Mouse (Mus musculus): ENCODE results near the gene Gp1ba. TPM values are rescaled to one million over a fixed set of nuclear protein-coding genes. Genes with fewer than 3 reads are reported as not detected.

Gene Gp1ba
- total and polyA plus RNA-seq, 2 experiments from 2014 or later = 0.08 to 0.10 TPM

DNA sequence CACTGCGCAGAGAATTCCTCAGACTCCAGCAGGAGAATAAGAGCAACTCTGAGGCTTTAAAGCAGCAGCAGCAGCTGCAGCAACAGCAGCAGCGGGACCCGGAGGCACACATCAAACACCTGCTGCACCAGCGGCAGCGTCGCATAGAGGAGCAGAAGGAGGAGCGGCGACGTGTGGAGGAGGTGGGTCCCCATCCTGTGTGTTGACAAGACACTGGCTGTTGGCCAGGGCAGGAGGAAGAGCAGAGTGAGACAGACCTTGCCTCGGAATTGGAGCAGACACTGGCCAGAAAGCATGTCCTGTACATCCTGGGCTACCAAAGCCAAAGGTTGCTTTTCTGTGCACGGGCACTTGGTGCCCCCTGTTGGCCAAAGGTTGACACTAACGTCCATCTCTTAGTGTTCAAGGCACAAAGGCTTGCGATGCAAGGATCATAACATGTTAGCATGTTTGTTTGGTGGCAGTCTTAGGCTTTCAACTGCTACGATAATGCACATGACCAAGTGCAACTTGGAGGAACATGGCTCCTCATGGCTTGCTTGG lies 33.8 kb upstream of the Gp1ba start:
- Histone ChIP-seq H3K9ac (no peak overlapping the region), H3K36me3 (ENCODE audit: insufficient read depth) (peaks cover 74% of the 10 kb centered on the region), H3K27me3 (ENCODE audit: insufficient read depth, low read length) (no peaks in the 10 kb centered on the region), H3K27ac (ENCODE audit: low read depth, low read length) (no peak overlapping the region), H3K9me3 (ENCODE audit: low read length) (no peaks in the 10 kb centered on the region), H3K4me3 (ENCODE audit: low read depth, low read length) (no peak overlapping the region), H3K4me1 (ENCODE audit: insufficient read depth) (no peaks in the 10 kb centered on the region), H3K4me2 (ENCODE audit: low read depth) (no peak overlapping the region)
- 53% methylated on average over 14 of the region's 14 CpGs for WGBS
- peak; percentile 91 for TF ChIP-seq CTCF (IDR thresholded peaks at IDR 0.05; ENCODE audit: low read depth)
- DNase-seq (peak; percentile 76), ATAC-seq (peak; percentile 58; the same call in 1 of the 2 replicates)

DNA sequence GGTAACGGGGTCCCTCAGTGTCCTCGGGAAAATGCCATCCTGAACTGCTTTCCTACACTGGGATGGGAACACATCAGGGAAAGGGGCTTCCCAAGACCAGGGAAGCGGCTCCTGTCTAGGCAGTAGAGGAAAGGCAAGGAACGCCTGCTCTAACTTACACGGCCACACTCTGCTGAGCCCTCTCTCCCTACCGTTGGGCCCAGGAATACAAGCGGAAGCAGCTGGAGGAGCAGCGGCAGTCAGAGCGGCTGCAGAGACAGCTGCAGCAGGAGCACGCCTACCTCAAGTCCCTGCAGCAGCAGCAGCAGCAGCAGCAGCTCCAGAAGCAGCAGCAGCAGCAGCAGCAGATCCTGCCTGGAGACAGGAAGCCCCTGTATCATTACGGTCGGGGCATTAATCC lies 32.2 kb upstream of the Gp1ba start:
- no peaks in the 10 kb centered on the region for H3K4me1 ChIP-seq (ENCODE audit: insufficient read depth)
- H3K27me3 ChIP-seq (ENCODE audit: insufficient read depth, low read length) = no peaks in the 10 kb centered on the region
- H3K9ac ChIP-seq = no peak overlapping the region
- 85% methylated on average over 12 of the region's 12 CpGs for WGBS
- no peak for ATAC-seq
- TF ChIP-seq CTCF (IDR thresholded peaks at IDR 0.05; ENCODE audit: low read depth) = no peak
- no peak for DNase-seq
- H3K4me3 ChIP-seq (ENCODE audit: low read depth, low read length) = no peak overlapping the region
- H3K9me3 ChIP-seq (ENCODE audit: low read length) = no peaks in the 10 kb centered on the region
- no peak overlapping the region for H3K4me2 ChIP-seq (ENCODE audit: low read depth)
- H3K36me3 ChIP-seq (ENCODE audit: insufficient read depth) = peaks cover 79% of the 10 kb centered on the region
- no peak overlapping the region for H3K27ac ChIP-seq (ENCODE audit: low read depth, low read length)

DNA sequence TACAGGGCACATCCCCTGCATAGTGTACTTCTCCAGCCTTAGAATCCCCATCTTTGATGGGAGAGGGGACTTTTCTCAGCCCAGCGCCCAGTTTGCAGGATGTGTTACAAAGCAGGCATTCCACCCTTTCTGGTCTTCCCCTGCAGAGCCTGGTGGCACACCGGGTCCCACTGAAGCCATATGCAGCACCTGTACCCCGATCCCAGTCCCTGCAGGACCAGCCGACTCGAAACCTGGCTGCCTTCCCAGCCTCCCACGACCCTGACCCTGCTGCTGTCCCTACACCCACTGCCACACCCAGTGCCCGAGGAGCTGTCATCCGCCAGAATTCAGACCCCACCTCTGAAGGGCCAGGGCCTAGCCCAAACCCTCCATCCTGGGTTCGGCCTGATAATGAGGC lies 31.3 kb upstream of the Gp1ba start:
- H3K36me3 ChIP-seq (ENCODE audit: insufficient read depth) = peaks cover 78% of the 10 kb centered on the region
- no peak overlapping the region for H3K27ac ChIP-seq (ENCODE audit: low read depth, low read length)
- TF ChIP-seq CTCF (IDR thresholded peaks at IDR 0.05; ENCODE audit: low read depth) = no peak
- H3K27me3 ChIP-seq (ENCODE audit: insufficient read depth, low read length) = no peaks in the 10 kb centered on the region
- no peaks in the 10 kb centered on the region for H3K9me3 ChIP-seq (ENCODE audit: low read length)
- H3K9ac ChIP-seq = no peak overlapping the region
- no peak overlapping the region for H3K4me3 ChIP-seq (ENCODE audit: low read depth, low read length)
- H3K4me1 ChIP-seq (ENCODE audit: insufficient read depth) = no peaks in the 10 kb centered on the region
- WGBS = 91% methylated on average over 9 of the region's 9 CpGs
- ATAC-seq = no peak
- no peak overlapping the region for H3K4me2 ChIP-seq (ENCODE audit: low read depth)
- DNase-seq = no peak

DNA sequence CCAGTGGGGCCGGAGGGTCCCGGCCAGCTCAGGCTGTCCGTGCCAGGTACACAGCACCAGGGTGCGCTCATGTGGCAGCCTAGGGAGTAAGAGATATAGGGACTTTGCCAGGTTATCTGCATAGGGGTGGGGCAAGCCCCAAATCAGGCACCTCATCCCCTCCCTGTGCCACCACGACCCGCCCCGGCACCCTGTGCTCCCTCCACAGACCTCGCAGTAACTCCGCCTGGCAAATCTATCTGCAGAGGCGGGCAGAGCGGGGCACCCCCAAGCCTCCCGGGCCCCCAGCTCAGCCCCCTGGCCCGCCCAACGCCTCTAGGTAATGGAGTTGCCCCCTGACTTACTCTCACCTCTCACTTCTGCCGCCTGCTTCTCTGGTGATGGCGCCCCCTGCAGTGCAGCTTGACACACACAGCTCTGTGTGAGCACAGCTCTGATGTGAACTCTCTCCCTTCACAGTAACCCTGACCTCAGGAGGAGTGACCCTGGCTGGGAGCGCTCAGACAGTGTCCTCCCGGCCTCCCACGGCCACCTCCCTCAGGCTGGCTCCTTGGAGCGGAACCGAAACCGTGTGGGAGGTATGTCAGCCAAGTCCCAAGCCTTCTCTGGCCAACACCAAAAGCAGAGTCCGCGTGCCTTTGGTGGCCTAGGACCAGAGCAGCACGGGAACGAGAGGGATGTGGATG lies 30.4 kb upstream of the Gp1ba start:
- no peaks in the 10 kb centered on the region for H3K27me3 ChIP-seq (ENCODE audit: insufficient read depth, low read length)
- DNase-seq (no peak), ATAC-seq (no peak)
- no peaks in the 10 kb centered on the region for H3K9me3 ChIP-seq (ENCODE audit: low read length)
- H3K27ac ChIP-seq (ENCODE audit: low read depth, low read length) = no peak overlapping the region
- peaks cover 81% of the 10 kb centered on the region for H3K36me3 ChIP-seq (ENCODE audit: insufficient read depth)
- 87% methylated on average over 25 of the region's 26 CpGs for WGBS
- H3K4me2 ChIP-seq (ENCODE audit: low read depth) = no peak overlapping the region
- H3K4me3 ChIP-seq (ENCODE audit: low read depth, low read length) = no peak overlapping the region
- no peaks in the 10 kb centered on the region for H3K4me1 ChIP-seq (ENCODE audit: insufficient read depth)
- H3K9ac ChIP-seq = no peak overlapping the region
- peak; percentile 51 for TF ChIP-seq CTCF (IDR thresholded peaks at IDR 0.05; ENCODE audit: low read depth)

DNA sequence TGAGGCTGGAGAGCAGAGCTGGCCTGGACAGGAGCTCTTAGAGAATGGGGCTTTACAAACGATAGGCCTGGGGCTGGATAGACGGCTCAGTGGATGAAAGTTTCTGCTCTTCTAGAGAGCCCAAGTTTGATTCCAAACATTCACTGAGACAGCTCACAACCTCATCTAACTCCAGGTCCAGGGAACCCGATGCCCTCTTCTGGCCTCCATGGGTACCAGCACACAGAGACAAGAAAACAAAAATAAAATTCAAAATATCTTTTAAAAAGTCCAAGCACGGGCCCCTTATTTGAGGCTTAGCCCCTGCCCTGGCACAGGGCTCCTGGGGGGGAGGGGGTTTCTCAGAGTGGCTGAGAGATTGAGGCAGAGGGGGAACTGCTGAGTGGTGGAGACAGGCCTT lies 28.2 kb upstream of the Gp1ba start:
- Histone ChIP-seq H3K27ac (ENCODE audit: low read depth, low read length) (no peak overlapping the region), H3K4me1 (ENCODE audit: insufficient read depth) (no peaks in the 10 kb centered on the region), H3K27me3 (ENCODE audit: insufficient read depth, low read length) (no peaks in the 10 kb centered on the region), H3K4me3 (ENCODE audit: low read depth, low read length) (no peak overlapping the region), H3K36me3 (ENCODE audit: insufficient read depth) (peaks cover 62% of the 10 kb centered on the region), H3K4me2 (ENCODE audit: low read depth) (no peak overlapping the region), H3K9ac (no peak overlapping the region), H3K9me3 (ENCODE audit: low read length) (no peaks in the 10 kb centered on the region)
- DNase-seq (no peak), ATAC-seq (no peak; the same call in 1 of the 2 replicates)
- no peak; the same call in 1 of the 2 replicates for TF ChIP-seq CTCF (IDR thresholded peaks at IDR 0.05; ENCODE audit: low read depth)
- WGBS = 89% methylated on average over 4 of the region's 4 CpGs

DNA sequence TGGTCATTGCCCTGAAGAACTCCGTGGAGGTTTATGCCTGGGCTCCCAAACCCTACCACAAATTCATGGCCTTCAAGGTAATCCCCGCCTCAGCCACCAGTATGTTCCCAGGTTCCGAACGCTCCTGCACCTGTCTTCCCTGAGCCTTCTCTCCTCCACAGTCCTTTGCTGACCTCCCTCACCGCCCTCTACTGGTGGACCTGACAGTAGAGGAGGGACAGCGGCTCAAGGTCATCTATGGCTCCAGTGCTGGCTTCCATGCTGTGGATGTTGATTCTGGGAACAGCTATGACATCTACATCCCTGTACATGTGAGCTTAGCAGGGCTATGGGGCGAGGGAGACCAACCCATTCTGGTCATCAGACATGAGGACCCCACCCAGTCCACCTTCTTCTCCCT lies 26.4 kb upstream of the Gp1ba start:
- Histone ChIP-seq H3K4me1 (ENCODE audit: insufficient read depth) (no peaks in the 10 kb centered on the region), H3K27ac (ENCODE audit: low read depth, low read length) (no peak overlapping the region), H3K9ac (no peak overlapping the region), H3K4me3 (ENCODE audit: low read depth, low read length) (no peak overlapping the region), H3K36me3 (ENCODE audit: insufficient read depth) (peaks cover 46% of the 10 kb centered on the region), H3K27me3 (ENCODE audit: insufficient read depth, low read length) (no peaks in the 10 kb centered on the region), H3K9me3 (ENCODE audit: low read length) (no peaks in the 10 kb centered on the region), H3K4me2 (ENCODE audit: low read depth) (no peak overlapping the region)
- DNase-seq = no peak
- no peak for ATAC-seq
- WGBS = 82% methylated on average over 7 of the region's 7 CpGs
- TF ChIP-seq CTCF (IDR thresholded peaks at IDR 0.05; ENCODE audit: low read depth) = peak; percentile 39

DNA sequence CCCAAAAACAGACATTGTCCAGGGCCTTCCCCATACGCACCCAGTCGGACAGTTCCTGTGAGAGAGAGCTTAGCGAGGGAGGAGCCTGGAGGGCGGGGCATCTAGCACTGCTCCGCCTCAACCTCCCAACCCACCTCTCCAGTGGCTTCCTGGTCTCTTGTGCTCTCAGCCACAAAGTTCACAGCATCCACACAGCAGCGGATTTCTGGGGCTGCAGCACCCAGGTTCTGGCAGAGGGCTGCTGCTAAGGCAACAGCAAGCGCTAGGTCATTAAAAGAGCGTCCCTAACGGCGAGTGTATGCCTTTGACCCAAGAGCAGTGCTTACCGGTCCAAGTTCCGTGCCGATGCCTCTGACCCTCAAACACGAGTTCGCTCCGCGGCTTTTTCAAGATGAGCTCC lies 23.8 kb upstream of the Gp1ba start:
- Histone ChIP-seq H3K4me3 (ENCODE audit: low read depth, low read length) (peak overlapping the region; percentile 14; the same call in 1 of the 2 replicates), H3K27ac (ENCODE audit: low read depth, low read length) (no peak overlapping the region), H3K4me1 (ENCODE audit: insufficient read depth) (no peaks in the 10 kb centered on the region), H3K9me3 (ENCODE audit: low read length) (no peaks in the 10 kb centered on the region), H3K27me3 (ENCODE audit: insufficient read depth, low read length) (no peaks in the 10 kb centered on the region), H3K9ac (no peak overlapping the region), H3K36me3 (ENCODE audit: insufficient read depth) (peaks cover 24% of the 10 kb centered on the region), H3K4me2 (ENCODE audit: low read depth) (peak overlapping the region; percentile 42)
- peak; percentile 26 for DNase-seq
- 4% methylated on average over 17 of the region's 17 CpGs for WGBS
- peak; percentile 47 for ATAC-seq
- TF ChIP-seq CTCF (IDR thresholded peaks at IDR 0.05; ENCODE audit: low read depth) = 0 out of 2 replicates have a peak, but pooled peaks have one; percentile 7

Measured in forebrain, postnatal 0 days (tissue).